Mouse (Mus musculus) G1E-ER4 (cell line): Measurements from ENCODE around the gene Tdg. TPM values are rescaled to one million over a fixed set of nuclear protein-coding genes. Genes with fewer than 3 reads are reported as not detected.
"Not testable (repeated sequence)": the region's sequence is repeated elsewhere in the genome, so short reads cannot be mapped to it uniquely, and the experiment has no call there.

Experiments
- GATA1 ChIP-seq: IDR thresholded peaks from one replicate; pipeline ENCODE4 v1.8.0; 2012; ENCODE audit warnings: low read length, inconsistent platforms
- polyA plus RNA-seq: library from polyadenylated mRNA; stranded (reverse); fragments of >175 nt; gene quantifications from 2 replicates; pipeline ENCODE4 v1.2.3, GENCODE M21; 2012

Gene Tdg
- 15.8 and 25.5 TPM in 2 replicates for polyA plus RNA-seq

GRCm38 (mm10) chr10:82629586-82630255 lies at the start of gene Tdg:
Gene Tdg (plus strand): TSS chr10:82629828.
- not testable (repeated sequence) for TF ChIP-seq GATA1

GRCm38 (mm10) chr10:82622235-82622634 lies 7.4 kb upstream of the Tdg start:
- TF ChIP-seq GATA1, result no peak

GRCm38 (mm10) chr10:82622671-82623552 lies 6.7 kb upstream of the Tdg start, which contains the start of gene 1190007I07Rik:
Gene 1190007I07Rik (minus strand): TSS chr10:82623228.
- no peak for TF ChIP-seq GATA1

- no peak for TF ChIP-seq GATA1
These were observed 480 bp upstream of the Tdg start for GRCm38 (mm10) chr10:82629111-82629585.

GRCm38 (mm10) chr10:82630497-82630896 lies 869 bp downstream of the Tdg start:
- no peak for TF ChIP-seq GATA1

- TF ChIP-seq GATA1, result no peak
These were observed 1.5 kb downstream of the Tdg start for GRCm38 (mm10) chr10:82631133-82631532.

- no peak for TF ChIP-seq GATA1
These were observed 3.1 kb downstream of the Tdg start for GRCm38 (mm10) chr10:82632496-82633280.

- TF ChIP-seq GATA1, result no peak
These were observed 4.7 kb downstream of the Tdg start for GRCm38 (mm10) chr10:82634348-82634747.

GRCm38 (mm10) chr10:82636321-82636720 lies 6.7 kb downstream of the Tdg start:
- TF ChIP-seq GATA1, result no peak

GRCm38 (mm10) chr10:82639032-82639698 lies 9.5 kb downstream of the Tdg start:
- TF ChIP-seq GATA1, result no peak

GRCm38 (mm10) chr10:82641481-82641880 lies 11.9 kb downstream of the Tdg start:
- no peak for TF ChIP-seq GATA1

GRCm38 (mm10) chr10:82646083-82646482 lies 16.5 kb downstream of the Tdg start:
- TF ChIP-seq GATA1, result no peak

- TF ChIP-seq GATA1, result no peak
These were observed 17.7 kb downstream of the Tdg start for GRCm38 (mm10) chr10:82647205-82647811.

GRCm38 (mm10) chr10:82651221-82651620 lies 21.6 kb downstream of the Tdg start:
- no peak for TF ChIP-seq GATA1

- no peak for TF ChIP-seq GATA1
These were observed 23.0 kb downstream of the Tdg start for GRCm38 (mm10) chr10:82652625-82653024.
